In the genomic region with DNA sequence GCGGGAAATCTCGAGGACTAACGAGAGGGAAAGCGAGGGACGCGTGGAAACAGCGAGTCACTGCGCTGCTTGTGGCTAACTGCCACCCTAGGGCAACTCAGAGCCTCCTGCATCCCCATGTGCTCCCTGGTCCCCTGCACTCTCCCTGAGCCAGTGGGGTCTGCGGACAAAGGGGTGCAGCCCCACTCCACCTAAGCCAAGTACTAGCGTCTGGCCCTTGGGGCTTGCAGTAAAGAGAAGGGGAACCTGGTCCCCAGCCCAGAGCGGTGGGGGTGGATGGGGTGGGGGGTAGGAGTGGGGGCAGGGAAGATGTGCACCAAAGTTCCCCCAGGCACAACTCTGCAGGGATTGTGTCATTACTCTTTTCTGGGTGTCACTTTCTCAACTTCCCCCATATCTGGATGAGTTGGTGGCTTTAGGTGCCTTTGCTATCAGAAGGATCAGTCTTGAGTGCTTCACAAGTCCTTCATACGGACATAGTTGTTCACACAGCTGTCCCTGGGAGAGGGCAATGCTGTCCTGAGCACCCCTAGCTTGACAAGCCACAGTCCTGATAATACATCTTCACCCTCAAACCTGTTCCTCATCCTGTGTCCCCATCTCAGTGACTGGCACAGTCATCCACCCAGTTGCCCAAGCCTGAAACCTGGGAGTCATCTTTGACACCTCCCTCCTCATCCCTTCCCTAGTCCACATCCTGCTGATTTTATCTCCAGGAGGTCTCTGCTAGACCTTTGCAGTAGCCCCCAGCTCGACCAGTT, we compare ENCODE assay signal across 8 mouse cellular contexts. TPM values are rescaled to one million over a fixed set of nuclear protein-coding genes. Genes with fewer than 3 reads are reported as not detected.
DNase-seq lines count a peak whose midpoint lies in the region; ATAC-seq and TF ChIP-seq lines count a peak whose summit lies in the region.

No protein-coding gene starts in this region.

- no peak for TF ChIP-seq CTCF in cerebellum, adult 2 months (IDR thresholded peaks at IDR 0.05; ENCODE audit: borderline replicate concordance, insufficient read depth, low read depth, low read length)
- no peak for TF ChIP-seq CTCF in lung, postnatal 0 days (IDR thresholded peaks at IDR 0.05)

- H3K36me3 ChIP-seq in lung, postnatal 0 days (ENCODE audit: insufficient read depth, low read length) = no peaks in the 10 kb centered on the region
- H3K36me3 ChIP-seq in limb, embryonic 14.5 days (ENCODE audit: control insufficient read depth, insufficient read depth, low read length) = no peaks in the 10 kb centered on the region
- H3K36me3 ChIP-seq in stomach, embryonic 15.5 days = no peaks in the 10 kb centered on the region

- no peak for DNase-seq in cerebellum, adult 2 months
- no peak for DNase-seq in cerebellum, adult 9-10 months
- no peak for DNase-seq in lung, postnatal 0 days (ENCODE audit: low spot score)
- no peak for DNase-seq in lung, postnatal 25 days (ENCODE audit: low spot score)
- DNase-seq in limb, embryonic 14.5 days (ENCODE audit: low spot score) = no peak
- no peak for DNase-seq in adrenal gland, postnatal 14 days
- no peak for DNase-seq in adrenal gland, adult 2 months

- no peak for TF ChIP-seq EP300 in lung, postnatal 0 days (IDR thresholded peaks at IDR 0.05)

- no peaks in the 10 kb centered on the region for H3K4me1 ChIP-seq in cerebellum, adult 2 months (ENCODE audit: control insufficient read depth, insufficient read depth, low read length)
- H3K4me1 ChIP-seq in lung, postnatal 0 days (ENCODE audit: insufficient read depth, low read depth, low read length) = no peaks in the 10 kb centered on the region; the same call in 1 of the 2 replicates
- peaks cover 6% of the 10 kb centered on the region; the same call in 1 of the 2 replicates for H3K4me1 ChIP-seq in limb, embryonic 14.5 days (ENCODE audit: control insufficient read depth, insufficient read depth, low read length)
- H3K4me1 ChIP-seq in stomach, embryonic 15.5 days = 0 out of 2 replicates have a peak, but pooled peaks cover 6% of the 10 kb centered on the region

- no peaks in the 10 kb centered on the region for H3K9me3 ChIP-seq in lung, postnatal 0 days (ENCODE audit: low read length)
- no peaks in the 10 kb centered on the region for H3K9me3 ChIP-seq in limb, embryonic 14.5 days (ENCODE audit: control insufficient read depth, low read length)
- H3K9me3 ChIP-seq in stomach, embryonic 15.5 days = no peaks in the 10 kb centered on the region

- ATAC-seq in lung, postnatal 0 days = 0 out of 2 replicates have a peak, but pooled peaks have one; percentile 17
- ATAC-seq in limb, embryonic 14.5 days (ENCODE audit: low FRiP score, low read depth) = no peak; the same call in 1 of the 2 replicates
- ATAC-seq in stomach, embryonic 15.5 days (ENCODE audit: insufficient read depth, low FRiP score, low read depth) = no peak

- H3K4me3 ChIP-seq in cerebellum, adult 2 months (replicated peaks; ENCODE audit: insufficient read depth, low read depth, low read length) = peak overlapping the region; percentile 35
- H3K4me3 ChIP-seq in lung, postnatal 0 days (ENCODE audit: low read depth, low read length) = no peak overlapping the region
- peak overlapping the region; percentile 17; the same call in 1 of the 2 replicates for H3K4me3 ChIP-seq in limb, embryonic 14.5 days (replicated peaks; ENCODE audit: low read length)
- peak overlapping the region; percentile 23 for H3K4me3 ChIP-seq in stomach, embryonic 15.5 days (replicated peaks)

- H3K4me2 ChIP-seq in lung, postnatal 0 days (replicated peaks; ENCODE audit: low read depth, low read length) = peak overlapping the region; percentile 38
- peak overlapping the region; percentile 45 for H3K4me2 ChIP-seq in limb, embryonic 14.5 days (replicated peaks; ENCODE audit: low read depth, low read length, severe bottlenecking)
- peak overlapping the region; percentile 44 for H3K4me2 ChIP-seq in stomach, embryonic 15.5 days

- no peaks in the 10 kb centered on the region for H3K27me3 ChIP-seq in cerebellum, adult 2 months (ENCODE audit: control insufficient read depth, insufficient read depth, low read length)
- no peaks in the 10 kb centered on the region for H3K27me3 ChIP-seq in lung, postnatal 0 days (replicated peaks; ENCODE audit: insufficient read depth, low read length)
- H3K27me3 ChIP-seq in limb, embryonic 14.5 days (ENCODE audit: control insufficient read depth, insufficient read depth, low read length) = no peaks in the 10 kb centered on the region
- no peaks in the 10 kb centered on the region for H3K27me3 ChIP-seq in stomach, embryonic 15.5 days (replicated peaks)

- no peak overlapping the region for H3K27ac ChIP-seq in cerebellum, adult 2 months (ENCODE audit: insufficient read depth, low read length)
- no peak overlapping the region for H3K27ac ChIP-seq in lung, postnatal 0 days (ENCODE audit: low read length)
- H3K27ac ChIP-seq in limb, embryonic 14.5 days (replicated peaks; ENCODE audit: low read depth, low read length) = no peak overlapping the region
- H3K27ac ChIP-seq in stomach, embryonic 15.5 days = no peak overlapping the region

- H3K9ac ChIP-seq in lung, postnatal 0 days (replicated peaks; ENCODE audit: low read depth) = no peak overlapping the region
- H3K9ac ChIP-seq in limb, embryonic 14.5 days (ENCODE audit: low read depth, low read length, severe bottlenecking) = peak overlapping the region; percentile 34
- H3K9ac ChIP-seq in stomach, embryonic 15.5 days = no peak overlapping the region

- WGBS in cerebellum, adult 2 months = 40% methylated on average over 13 of the region's 13 CpGs
- 20% methylated on average over 13 of the region's 13 CpGs for WGBS in lung, postnatal 0 days
- 15% methylated on average over 12 of the region's 13 CpGs for WGBS in limb, embryonic 14.5 days
- 21% methylated on average over 13 of the region's 13 CpGs for WGBS in stomach, embryonic 15.5 days

- no peak for TF ChIP-seq POLR2A in cerebellum, adult 2 months (IDR thresholded peaks at IDR 0.05; ENCODE audit: borderline replicate concordance, insufficient read depth, low read length)
- no peak for TF ChIP-seq POLR2A in limb, embryonic 14.5 days (IDR thresholded peaks at IDR 0.05; ENCODE audit: borderline replicate concordance, extremely low read depth, insufficient read depth, insufficient read length)

RNA-seq across cellular contexts. Expression of gene Ttc39a, which starts 11.9 kb away (rescaled TPM):
- 15.9 and 16.3 TPM in 2 replicates for polyA plus RNA-seq in cerebellum, adult 2 months (2012; rRNA removed)
- 9.3 and 10.2 TPM in 2 replicates for polyA plus RNA-seq in lung, postnatal 0 days (2015; fragmentation: Nextera tagmentation; extraction: Ambion mirVana)
- 5.4 and 6.0 TPM in 2 replicates for polyA plus RNA-seq in limb, embryonic 14.5 days (2012; rRNA removed)
- 4.0 and 4.3 TPM in 2 replicates for polyA plus RNA-seq in limb, embryonic 14.5 days (2014; fragmentation: Nextera tagmentation; extraction: Ambion mirVana)
- polyA plus RNA-seq in stomach, embryonic 15.5 days (2015; fragmentation: Nextera tagmentation; extraction: Ambion mirVana) = 21.3 and 30.0 TPM in 2 replicates
- 6.2 and 7.1 TPM in 2 replicates for total RNA-seq in adrenal gland, postnatal 14 days (2021)
- 1 to 10 TPM; 3.4 to 8.7 TPM for total RNA-seq in adrenal gland, adult 2 months (2021)
- polyA plus RNA-seq in adrenal gland, adult 2 months (2012; rRNA removed) = 8.6 and 8.8 TPM in 2 replicates
